Mouse (Mus musculus) small intestine, adult 2 months (tissue): Measurements from ENCODE around the gene Taf1b.

ENCODE experiments used
- CTCF ChIP-seq: fragments of 200-500 bp; IDR thresholded peaks from 2 replicates; pipeline ENCODE4 v1.5.1; 2012; ENCODE audit warnings: low read depth, mild to moderate bottlenecking, control low read depth, inconsistent platforms, low read length, moderate library complexity, mixed read lengths; ENCODE audit not compliant: insufficient replicate concordance, insufficient read length; ENCODE audit errors: extremely low read depth
- POLR2A ChIP-seq: fragments of 200-500 bp; IDR thresholded peaks from 2 replicates; pipeline ENCODE4 v1.6.1; 2012; ENCODE audit warnings: low read depth, mild to moderate bottlenecking, control low read depth, inconsistent platforms, low read length, moderate library complexity

GRCm38 (mm10) chr12:24599366-24599895 is 101.3 kb downstream of the Taf1b start:
- TF ChIP-seq POLR2A (no peak), CTCF (no peak)
